Mouse (Mus musculus) regulatory T cell (primary cell): ENCODE data around the gene Gabrg3.

ENCODE experiments used
- in situ Hi-C: fragments of 300-600 bp; cut with MboI, MseI; formaldehyde crosslinking; loops from one replicate; pipeline ENCODE4 v1.15.1; 2025; ENCODE audit warnings: high pct_unique_total_duplicates

Gabrg3 gene

DNA sequence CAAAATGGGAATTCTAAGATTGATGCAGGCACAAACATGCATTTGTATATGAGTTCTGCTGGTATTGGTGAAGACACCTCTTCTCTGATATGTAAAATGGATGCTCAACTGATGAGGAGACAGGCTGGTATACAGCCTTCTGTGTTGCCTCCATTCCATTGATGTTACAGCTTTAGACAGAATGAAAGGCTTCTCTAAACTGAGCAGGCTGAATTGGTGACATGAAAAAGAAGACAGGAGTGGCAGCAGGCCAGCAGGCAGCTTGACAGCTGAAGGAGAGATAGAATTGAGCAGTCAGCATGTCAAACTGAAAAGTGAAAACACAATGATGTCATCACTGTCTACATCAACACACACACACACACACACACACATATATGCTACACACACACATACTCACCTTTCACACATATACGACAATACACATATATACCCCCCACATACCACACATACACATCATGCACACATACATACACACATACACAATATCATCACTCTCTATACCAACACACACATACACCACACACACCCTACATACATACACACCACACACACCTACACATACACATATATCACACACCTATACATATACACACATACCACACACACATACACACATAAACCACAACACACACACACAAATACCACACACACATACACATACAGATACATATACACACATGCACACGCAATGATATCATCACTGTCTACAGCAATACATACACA is 315.4 kb downstream of the Gabrg3 start:
- in situ Hi-C loops: loop anchor here (10.0 kb wide), 1 partner anchor 63 kb away; no protein-coding TSS in a partner anchor

DNA sequence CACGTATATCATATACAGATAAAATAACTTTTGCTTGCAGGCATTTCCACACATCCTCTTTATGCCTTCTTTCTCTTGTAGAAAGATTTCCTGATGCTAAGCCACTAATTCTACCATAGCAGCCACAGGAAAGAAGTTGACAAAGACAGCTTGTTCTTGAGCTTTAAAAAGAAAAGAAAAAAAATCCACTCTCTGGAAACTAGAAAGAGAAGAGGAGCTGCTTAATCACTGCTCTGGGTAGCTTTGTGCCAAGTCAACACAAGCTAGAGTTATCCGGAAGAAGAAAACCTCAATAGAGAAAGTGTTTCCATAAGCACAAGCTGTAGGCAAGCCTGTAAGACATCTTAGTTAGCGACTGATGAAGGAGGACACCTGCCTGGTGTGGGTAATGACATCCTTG is 321.6 kb downstream of the Gabrg3 start:
- in situ Hi-C loops: no loop called here

DNA sequence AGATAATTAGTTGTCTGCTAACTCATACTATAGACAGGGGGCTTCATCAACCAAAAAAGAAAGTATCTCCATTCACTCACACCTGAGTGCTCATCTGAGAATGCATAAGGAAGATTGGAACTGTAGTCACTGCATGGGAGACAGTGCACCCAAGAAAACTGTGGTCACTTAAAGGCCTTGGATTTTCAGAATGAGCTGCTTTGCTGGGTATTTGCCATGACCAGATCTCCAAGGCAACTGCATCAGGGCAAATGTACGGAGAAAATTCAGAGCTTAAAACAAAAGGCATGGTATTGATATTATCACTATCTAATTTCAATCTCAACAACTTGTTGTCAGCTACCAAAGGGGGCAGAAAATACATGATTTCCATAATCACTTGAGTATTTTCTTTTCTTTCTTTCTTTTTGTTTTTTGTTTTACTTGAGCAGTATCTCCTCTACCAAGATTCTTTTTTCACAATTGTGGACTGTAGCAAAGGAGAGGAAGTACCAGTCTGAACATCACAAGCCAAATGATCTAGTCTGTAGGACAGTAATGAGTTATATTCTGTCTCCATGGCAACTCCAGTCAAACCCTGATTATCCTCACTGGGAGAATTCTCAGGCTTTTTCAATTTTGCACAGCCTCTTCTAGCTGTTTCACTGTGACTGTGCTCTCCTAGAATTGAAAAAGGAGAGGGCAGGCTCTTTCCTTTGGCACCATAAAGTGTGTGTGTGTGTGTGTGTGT is 335.9 kb downstream of the Gabrg3 start:
- in situ Hi-C loops: no loop called here

DNA sequence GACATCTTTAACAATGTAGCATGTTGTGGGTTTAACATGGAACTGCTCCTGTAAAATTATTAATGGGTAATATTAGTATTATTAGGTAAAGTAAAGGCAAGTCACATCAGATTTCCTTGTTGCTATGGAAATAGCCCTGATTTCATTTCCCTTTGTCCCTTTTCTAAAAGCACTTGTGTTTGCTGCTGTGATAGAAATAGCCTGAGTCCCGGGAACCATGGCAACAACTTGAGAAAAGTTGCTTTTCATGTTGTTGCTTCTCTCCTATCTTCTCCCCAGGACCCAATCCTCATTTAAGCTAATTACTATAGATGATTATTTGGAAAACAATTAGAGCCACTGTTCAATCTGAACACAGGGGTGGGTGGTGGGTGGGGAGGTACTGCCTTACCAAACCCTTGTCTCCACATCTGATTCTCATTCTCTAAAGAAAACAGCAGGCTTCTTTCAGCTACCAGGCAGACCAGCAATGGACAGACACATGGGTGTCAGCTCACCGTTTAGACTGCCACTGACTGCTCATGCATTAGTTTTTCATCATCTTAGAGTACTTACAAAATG is 349.0 kb downstream of the Gabrg3 start:
- in situ Hi-C loops: no loop called here

DNA sequence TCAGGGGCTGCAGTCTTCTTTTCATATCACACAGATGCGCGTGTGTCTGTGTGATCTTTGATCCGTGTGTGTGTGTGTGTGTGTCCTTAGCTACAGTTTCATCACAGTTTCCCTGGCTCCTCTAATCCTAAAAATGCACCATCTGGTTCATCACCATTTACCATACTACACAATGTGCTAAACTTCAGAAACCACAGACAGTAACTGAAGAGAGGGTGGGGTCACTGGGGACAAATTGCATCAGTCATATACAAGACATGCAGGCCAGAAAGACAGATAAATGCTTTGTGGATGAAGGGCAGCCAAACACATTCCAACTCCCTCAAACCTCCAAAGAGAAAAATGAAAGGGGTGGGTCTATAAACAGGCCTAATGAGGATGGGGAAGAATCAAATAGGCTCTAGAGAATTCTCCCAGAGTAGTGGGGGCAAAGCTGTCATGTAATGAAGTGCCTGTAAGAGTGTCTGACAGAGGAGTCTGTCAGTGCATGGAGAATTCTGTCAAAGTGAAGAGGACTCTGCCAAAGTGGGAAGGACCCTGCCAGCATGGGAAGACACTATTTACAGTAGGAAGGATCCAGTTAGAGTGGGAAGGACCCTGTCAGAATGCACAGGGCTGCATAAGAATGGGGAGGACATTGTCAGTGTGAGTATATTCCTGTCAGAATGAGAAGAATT is 386.3 kb downstream of the Gabrg3 start:
- in situ Hi-C loops: no loop called here

DNA sequence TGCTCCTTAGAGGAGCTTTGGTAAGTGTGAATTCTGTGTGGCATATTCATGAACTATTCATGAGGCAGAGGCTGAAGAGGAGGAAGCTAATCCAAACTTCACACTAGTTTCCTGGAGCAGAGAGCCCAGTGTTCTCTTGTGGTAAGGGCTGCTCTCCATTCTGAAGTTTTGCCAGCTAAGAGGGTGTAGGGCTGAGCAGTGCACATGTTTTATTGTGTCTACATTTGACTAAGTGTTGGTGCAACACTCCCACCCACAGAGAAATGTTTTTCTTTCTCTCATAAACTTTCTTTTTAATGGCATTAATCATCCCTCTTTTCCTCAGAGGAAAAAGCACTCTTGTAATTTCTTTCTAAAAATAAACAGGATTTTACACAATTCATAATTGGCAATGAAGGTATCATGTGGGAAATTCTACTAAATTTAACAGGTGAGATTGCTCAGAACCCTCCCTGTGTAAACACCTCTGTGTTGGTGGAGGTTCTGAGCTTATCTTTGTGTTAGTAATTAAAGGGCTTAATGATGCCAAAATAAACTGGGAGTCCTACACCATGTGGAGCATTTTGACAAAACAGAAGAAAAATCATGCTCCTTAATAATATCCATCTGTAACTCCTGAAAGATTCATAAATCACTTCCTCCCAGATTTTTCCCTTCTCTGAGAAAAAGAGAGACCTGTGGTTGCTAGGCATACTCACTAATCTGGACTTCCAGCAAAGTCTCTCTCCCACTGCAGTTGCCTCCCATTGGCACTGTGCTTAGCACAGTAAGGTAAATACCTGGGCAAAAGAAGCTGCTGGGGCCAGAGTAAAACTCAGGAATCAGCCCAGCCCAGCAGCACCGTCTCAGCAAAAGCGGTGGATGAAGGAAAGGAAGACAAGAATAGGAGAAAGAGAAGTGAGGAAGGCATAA is 389.0 kb downstream of the Gabrg3 start:
- in situ Hi-C loops: no loop called here

DNA sequence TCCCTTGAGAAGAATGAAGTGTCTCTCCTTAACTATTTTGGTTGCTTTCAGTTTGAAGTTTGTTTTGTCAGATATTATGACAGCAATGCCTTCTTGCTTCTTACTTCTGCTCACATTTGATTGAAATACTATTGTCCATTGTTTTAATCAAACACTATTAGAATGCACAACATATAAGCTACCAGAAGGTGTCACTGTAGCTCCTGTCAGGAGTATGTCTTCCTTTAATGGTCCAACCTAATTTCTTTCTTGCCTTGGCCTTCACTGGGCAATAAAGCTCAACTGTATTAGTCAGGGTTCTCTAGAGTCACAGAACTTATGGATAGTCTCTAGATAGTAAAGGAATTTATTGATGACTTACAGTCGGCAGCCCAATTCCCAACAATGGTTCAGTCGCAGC is 440.6 kb downstream of the Gabrg3 start:
- in situ Hi-C loops: no loop called here

DNA sequence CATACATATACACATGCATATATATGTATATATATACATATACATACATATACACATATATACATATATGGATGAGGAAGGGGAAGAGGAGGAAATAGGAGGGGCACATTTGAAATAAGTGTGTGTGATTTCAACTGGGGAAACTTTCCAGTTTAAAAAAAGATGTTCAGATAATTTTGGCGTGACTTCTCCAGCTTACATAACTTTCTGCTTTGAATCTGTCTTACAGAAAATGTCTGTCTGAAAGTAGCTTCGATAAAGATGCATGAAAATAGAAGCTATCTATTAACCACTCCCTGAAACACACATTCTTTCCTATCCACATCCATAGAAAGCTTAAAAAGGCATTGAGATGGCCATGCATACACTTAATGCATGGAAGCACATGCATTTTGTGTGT is 445.4 kb downstream of the Gabrg3 start:
- in situ Hi-C loops: no loop called here

DNA sequence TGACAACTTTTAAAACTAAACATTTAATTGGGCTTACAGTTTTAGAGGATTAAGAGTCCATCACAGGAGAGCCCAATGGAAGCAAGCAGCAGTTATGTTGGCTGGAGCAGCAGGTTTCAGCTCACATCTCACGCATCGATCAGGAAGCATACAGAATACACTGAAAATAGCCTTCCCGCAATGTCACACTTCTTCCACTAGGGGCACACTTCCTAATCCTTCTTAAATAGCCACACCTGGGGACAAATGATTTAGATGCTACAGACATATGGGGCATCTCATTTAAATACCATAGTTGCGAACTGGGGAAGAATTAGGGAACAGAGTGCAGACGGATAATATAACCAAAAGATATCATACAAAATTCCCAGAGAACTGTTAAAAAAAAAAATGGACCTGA is 449.0 kb downstream of the Gabrg3 start:
- in situ Hi-C loops: no loop called here

DNA sequence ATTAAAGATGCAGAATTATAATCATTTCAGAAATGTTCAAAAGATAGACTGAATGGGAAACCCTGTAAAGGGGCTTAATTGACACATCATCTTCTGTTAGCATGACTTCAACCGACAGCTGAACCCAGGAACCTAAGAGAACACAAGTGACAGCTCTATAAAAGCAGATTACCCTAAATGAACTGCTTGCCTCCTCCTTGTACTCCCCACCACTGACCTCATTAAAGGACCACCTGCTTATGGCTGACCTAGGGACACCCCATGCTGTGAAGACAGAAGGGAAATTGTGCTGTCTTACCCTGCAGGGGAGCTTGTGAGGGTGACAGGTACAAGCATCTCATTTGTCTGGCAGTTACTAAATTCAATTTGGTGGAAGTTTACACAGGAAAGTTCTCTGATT is 467.5 kb downstream of the Gabrg3 start:
- in situ Hi-C loops: no loop called here

DNA sequence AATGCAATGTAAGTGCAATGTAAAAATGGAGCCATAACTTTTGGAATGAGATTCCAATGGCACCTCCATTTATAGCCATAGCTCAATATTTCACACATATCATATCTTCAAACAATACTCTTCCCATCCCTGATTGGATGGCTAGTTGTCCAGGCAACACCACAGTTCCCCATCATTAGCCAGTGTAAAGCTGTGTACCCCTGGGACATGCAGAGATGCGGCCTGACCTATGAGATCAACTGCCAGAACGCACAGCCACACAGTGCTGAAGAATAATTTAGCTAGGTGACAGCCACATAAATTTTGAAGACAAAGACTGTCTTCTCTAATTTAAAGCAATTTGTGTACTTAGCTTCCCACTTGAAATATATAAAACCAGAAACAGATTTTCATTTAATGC is 472.1 kb downstream of the Gabrg3 start:
- in situ Hi-C loops: no loop called here

DNA sequence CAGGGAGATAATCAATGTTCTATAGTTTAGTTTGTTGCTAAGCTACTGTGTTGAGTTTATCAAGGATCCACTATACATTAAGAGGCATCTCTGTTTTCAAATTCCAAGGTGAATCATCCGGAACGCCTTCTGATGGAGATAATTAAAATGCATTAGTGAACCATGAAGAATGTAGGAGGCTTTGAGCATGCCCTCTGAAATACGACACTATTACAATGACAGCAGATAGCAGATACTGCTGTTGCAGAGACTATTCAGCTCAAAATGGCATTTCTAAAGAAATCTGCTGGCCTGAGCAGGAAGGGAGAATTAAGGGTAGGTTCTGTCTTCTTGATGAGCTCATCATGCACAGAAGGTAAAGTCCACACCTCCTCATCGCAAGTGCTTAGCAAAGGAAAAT is 487.2 kb downstream of the Gabrg3 start:
- in situ Hi-C loops: no loop called here

DNA sequence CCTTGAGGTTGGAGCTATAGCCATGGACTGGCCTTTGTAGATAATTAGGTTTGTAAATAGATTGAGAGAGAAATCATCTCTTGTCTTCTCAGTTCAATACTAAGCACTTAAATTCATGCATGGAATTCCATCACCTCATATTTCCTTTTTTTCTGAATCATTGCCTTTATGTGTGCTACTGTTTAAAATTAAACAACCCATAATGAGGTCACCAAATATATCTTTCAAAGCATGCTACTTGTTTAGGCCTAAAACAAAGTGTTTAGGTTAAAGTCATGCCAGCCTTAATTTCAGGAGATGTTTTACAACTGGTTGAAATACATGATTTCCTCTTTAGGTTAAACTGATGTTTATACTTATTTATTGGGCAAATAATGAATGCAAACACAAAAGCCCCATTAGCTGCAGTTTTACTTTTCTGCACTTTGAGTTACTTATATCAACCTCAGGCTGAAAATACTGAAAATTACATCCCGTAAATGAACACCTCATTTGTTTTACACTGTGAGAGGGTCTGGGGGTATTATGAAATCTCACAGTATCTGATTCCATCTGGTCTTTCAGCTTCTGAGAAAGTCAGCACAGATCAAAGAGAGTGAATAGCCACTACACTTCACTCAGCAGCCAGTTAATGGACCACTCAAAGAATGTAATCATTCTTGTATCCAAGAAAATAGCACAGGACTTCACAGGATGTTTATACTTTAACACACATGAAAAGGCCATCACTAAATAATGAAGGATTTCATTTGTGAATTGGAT is 519.5 kb downstream of the Gabrg3 start:
- in situ Hi-C loops: no loop called here

DNA sequence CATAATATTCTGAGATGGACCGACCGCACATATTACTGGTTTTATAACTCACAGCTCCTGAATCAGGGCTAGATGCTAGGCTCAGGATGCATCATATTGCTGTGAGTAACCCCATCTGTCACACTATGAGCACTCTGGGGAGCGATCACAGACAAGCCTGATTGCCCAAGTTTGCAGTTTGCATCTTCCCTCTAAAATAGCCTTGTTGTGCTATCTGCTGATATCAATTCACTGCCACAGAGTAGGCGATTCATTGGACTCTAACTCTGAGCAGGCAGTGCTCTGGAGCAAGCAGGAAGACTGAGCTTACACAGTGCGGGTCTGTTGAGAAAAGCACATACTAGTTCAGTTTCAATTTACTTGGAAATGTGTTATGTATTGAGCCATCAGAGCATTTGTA is 543.4 kb downstream of the Gabrg3 start:
- in situ Hi-C loops: no loop called here

DNA sequence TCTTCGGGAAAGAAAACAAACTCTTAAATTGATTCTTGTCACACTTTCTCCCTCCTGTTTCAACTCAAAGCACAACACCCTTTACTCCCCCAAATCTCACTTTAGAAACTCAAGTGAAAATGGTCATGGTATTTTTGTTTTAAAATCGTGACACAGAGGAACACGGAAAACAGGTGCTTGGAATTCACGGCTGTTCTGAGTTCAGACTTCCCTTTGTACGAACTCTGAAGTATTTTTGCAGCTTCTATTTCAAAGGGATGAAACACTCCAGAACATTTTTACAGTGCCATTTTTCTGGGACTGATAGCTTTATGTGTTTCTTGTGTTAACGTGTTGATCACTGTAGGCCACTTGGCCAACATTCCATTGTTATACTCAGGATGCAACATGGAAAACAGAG is 561.5 kb downstream of the Gabrg3 start:
- in situ Hi-C loops: no loop called here

DNA sequence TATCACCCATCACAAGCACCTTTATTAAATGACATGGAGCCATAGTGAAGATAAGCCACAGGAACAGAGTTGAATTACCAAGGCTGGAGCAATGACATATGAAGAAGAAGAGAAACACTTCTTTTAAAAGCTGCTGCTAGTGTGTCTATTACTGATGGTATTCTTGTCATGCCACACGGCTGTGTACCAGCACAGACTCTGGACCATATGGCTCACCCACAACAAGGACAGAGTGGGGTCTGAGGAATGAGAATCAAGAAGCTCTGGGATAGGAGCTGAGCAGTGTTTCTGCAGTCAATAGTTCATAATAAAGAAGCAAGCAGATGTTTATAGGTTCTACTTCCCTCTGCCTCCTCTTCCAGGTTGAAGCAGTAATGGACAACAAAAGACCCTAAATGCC is 585.1 kb downstream of the Gabrg3 start:
- in situ Hi-C loops: no loop called here

DNA sequence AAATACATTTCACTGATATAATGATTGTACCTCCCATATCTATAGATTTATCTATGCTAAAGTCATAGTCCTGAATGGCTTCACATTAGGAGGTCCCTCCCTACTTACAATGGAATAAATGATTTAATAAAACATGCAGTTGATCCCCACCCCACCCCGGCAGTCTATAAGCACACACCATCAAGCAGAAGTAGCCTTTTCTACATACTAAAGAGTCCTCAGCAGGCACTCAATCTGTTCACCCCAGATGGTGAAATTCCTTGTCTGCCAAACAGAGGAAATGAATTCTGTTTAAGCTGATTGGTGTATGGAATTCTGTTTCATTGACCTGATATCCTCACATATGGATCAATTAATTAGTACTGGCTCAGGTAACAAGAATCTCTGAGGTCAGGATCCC is 607.9 kb downstream of the Gabrg3 start:
- in situ Hi-C loops: no loop called here

DNA sequence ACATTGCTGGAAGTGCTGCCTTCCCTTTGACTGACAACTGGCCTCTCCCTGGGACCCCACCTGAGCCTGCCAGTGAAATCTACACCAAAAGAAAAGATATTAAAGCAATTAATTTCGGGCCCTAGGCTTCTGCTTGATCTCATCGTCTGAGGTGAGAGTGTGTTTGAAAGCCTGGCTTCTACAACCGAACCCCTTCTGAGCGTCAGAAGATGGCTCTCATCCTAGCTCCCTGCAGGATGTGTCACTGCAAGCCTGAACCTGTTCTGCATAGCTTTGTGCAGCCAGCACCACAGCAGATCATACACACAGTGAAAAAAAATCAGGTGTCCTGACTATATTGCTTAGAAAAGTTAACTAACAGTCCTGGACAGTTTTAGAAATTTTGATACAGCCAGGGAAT is 618.8 kb downstream of the Gabrg3 start:
- in situ Hi-C loops: no loop called here

DNA sequence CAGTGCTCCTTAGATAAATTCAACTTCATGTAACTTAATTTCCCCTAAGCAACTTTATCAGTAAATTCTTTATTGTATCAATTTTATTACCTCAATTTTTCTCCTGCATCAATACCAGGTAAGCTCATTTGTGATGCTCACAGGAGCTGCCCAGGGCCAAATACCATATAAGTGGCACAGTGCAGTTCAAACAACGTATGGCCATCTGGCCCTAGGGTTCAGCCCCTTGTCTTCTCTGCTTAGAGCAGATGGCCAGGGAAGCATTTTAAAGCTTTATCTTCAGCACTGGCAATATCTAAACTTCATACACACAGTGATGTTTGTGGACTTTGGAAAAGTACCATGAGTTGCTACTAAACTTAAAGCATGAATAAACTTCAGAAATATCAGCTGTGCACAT is 619.2 kb downstream of the Gabrg3 start:
- in situ Hi-C loops: no loop called here

DNA sequence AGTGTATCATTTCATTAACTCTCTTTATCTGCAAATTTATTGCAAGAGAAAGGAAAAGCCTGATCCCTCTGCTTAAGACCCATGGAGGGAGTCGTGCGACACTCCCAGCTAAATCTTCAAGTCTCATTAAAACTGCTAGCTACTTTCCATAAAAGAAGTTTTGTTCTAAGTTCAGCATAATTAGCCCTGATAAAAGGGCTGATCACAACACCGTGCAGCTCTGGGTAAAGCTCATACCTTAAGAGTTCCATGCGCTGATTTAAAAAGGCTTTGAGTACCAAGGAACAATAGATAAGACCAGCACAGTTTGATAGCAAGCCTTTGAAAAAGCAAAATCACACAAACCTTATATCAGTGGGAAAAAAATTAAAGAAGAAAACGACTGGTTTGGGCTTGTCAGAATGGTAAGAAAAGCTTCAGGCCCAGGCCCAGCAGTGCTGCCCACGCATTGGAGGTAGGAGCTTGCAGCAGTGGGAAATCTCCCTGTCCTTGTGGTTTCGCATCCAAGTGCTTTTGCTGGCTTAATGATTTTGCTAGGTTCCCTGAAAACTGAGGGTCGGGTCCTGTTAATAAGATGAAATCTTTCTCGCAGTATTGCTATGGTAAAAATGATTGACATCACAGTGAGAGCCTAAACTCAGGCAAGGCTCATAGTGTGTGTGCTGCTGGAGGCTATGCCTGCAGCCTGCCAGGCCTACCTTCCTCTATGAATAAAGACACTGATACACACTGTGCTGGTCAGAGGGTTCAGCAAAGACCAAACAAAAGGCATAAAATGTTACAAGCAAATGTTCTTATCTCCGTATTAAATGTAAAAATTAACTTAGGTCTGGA is 621.2 kb downstream of the Gabrg3 start:
- in situ Hi-C loops: no loop called here
